Mouse (Mus musculus): ENCODE measurements at regions not wholly inside any gene's neighbourhood (a gene's known extent, or its start where the extent isn't known, plus 50 kb on each side); places are given as distances from the start of the nearest gene placed in this dataset.

DNA sequence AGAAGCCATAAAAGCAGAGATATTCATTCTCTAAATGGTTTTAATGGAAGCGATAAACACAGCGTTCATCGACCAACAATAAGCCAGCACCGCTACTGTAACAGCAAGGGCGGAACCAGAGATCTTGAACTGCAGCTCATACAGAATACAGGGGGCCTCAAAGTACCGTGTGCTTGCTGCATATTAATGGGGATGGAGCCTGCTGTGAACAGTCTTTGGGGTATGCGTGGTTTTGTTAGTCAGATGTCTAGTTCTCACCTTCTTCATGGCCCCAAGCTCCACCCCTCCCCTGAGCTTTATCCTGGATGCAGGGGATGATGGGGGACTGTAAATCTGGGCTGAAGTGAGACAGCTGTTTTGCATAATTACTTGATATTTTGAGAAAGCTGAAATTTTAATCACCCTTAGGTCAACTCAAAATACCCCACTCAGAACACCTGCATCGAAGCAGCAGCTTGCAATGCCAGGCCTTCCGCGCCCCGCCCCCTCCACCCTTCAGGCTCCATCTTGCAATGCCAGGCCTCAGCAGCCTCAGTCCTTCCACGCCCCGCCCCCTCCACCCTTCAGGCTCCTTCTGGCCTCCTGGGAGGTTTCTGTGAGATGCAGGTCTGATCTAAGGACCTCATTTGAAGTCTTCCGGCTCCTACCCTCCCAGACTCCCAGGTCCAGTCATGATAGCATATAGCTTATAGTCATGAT lies 73.5 kb upstream of the Tspan5 start:
- no peak for DNase-seq (ENCODE audit: low read depth)

DNA sequence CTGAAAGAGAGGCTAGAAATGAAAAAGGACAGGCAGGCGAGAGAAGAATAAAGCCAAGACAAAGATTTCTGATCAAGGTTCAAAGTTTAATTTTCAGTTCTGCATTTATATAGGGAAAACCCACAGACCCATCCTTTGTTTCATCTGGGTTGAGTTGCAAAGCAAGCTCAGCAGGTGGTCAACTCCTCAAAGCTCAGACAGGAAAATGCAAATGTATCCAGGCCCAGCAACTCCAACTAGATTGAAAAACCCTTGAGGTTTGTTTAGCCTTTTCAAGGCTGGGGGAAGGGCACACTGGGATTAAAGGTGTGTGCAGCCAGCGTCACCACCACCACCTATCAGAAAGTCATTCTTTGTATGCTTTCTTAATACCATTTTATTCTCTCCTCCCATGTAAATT lies 66.1 kb upstream of the Tspan5 start:
- DNase-seq (ENCODE audit: low read depth) = no peak

DNA sequence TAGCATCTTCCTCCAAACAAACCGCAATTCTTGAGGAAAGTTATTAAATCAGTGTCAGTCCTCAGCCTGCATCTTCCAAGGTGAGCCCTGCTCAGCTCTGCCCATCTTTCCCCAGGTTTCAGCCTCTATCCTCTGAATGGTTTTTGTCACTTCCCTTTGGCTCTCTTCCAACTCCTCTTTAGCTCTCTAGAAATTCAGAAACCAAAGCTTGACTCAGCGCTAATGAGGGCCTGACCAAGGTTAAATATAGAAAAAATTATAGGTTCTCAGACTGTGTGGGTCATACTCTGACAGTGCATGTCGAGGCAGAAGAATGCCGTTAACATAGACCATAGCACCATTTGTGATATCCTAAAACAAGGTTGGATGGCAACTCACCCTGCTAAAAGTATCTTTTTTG lies 63.6 kb upstream of the Tspan5 start:
- DNase-seq (ENCODE audit: low read depth) = no peak

- no peak for DNase-seq (ENCODE audit: low read depth)
Observed at GRCm38 (mm10) chr3:138686636-138687230, 55.3 kb upstream of the Tspan5 start.

DNA sequence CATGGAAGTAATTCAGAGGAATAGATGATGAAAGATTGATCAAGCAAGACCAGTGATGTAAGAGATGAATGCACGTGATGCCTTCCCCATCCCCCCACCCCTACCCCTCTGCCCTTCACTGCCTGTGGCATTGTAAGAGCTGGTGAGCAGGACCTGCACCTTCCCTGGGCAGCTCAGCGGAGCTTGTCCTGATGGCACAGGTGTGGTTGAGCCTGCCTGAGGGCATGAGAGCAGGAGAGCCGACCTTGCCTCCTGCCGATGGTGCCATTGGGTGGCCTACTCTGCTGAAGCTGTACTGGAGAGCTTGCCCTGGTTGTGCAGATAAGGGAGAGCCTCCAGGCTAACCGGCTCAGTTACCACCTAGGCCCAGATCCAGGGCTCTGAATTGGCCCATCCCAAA lies 53.4 kb upstream of the Tspan5 start:
- DNase-seq (ENCODE audit: low read depth) = no peak

Data from c-Kit-positive CD71-negative TER-119-negative erythroid progenitor cells, embryonic 14.5 days (primary cell).